Mouse (Mus musculus) olfactory bulb, adult 2 months (tissue): Measurements from ENCODE around the gene Ubr4. TPM values are rescaled to one million over a fixed set of nuclear protein-coding genes. Genes with fewer than 3 reads are reported as not detected.

Source experiments
- H3K27ac ChIP-seq: fragments of 200-500 bp; 2 replicates; pipeline ENCODE4 v1.5.1; 2012; ENCODE audit warnings: low read depth, low read length; ENCODE audit not compliant: insufficient read depth
- H3K4me1 ChIP-seq: fragments of 200-500 bp; 2 replicates; pipeline ENCODE4 v1.6.1; 2012; ENCODE audit warnings: low read length; ENCODE audit not compliant: control insufficient read depth, insufficient read depth
- H3K4me3 ChIP-seq: fragments of 200-500 bp; 2 replicates; pipeline ENCODE4 v1.5.1; 2012; ENCODE audit warnings: mild to moderate bottlenecking, low read depth, low read length, moderate library complexity; ENCODE audit not compliant: insufficient read depth
- CTCF ChIP-seq: fragments of 200-500 bp; IDR thresholded peaks from 2 replicates; pipeline ENCODE4 v1.5.1; 2012; ENCODE audit warnings: low read depth, mild to moderate bottlenecking, low read length, moderate library complexity; ENCODE audit not compliant: insufficient read depth
- POLR2A ChIP-seq: fragments of 200-500 bp; IDR thresholded peaks from 2 replicates; pipeline ENCODE4 v1.6.1; 2012; ENCODE audit warnings: mild to moderate bottlenecking, low read depth, low read length, moderate library complexity; ENCODE audit not compliant: insufficient read depth
- WGBS: fragments of 180-500 bp; shearing (Covaris S2); methylation state at CpG from one replicate; pipeline ENCODE4 v1.1.7; 2018; 5-methylcytosine and 5-hydroxymethylcytosine counted together
- polyA plus RNA-seq: library from polyadenylated mRNA; stranded (reverse); fragments of >200 nt; gene quantifications from 2 replicates; pipeline ENCODE4 v1.2.4, GENCODE M21; 2012; ENCODE audit warnings: low replicate concordance; ENCODE audit not compliant: missing spikeins, insufficient read depth, insufficient read length

The Ubr4 gene
- polyA plus RNA-seq, 1 experiment, result 57.4 TPM

GRCm38 (mm10) chr4:139532081-139532480, 179.7 kb downstream of the Ubr4 start:
- Histone ChIP-seq H3K4me1 (peaks cover 5% of the 10 kb centered on the region), H3K27ac (no peak overlapping the region), H3K4me3 (no peak overlapping the region)
- TF ChIP-seq POLR2A, result no peak
- TF ChIP-seq CTCF, result no peak
- WGBS, result 94% methylated on average over 10 of the region's 10 CpGs

- 52% methylated on average over 12 of the region's 12 CpGs for WGBS
- Histone ChIP-seq H3K27ac (no peak overlapping the region), H3K4me3 (no peak overlapping the region), H3K4me1 (peaks cover 5% of the 10 kb centered on the region)
- TF ChIP-seq CTCF, result no peak
- no peak for TF ChIP-seq POLR2A
Observed at GRCm38 (mm10) chr4:139535127-139535695, 182.8 kb downstream of the Ubr4 start.

- TF ChIP-seq POLR2A, result no peak
- TF ChIP-seq CTCF, result no peak
- Histone ChIP-seq H3K27ac (no peak overlapping the region), H3K4me1 (peaks cover 5% of the 10 kb centered on the region), H3K4me3 (no peak overlapping the region)
- WGBS, result 77% methylated on average over 7 of the region's 7 CpGs
Observed at GRCm38 (mm10) chr4:139535719-139536118, 183.3 kb downstream of the Ubr4 start.

GRCm38 (mm10) chr4:139536706-139537105, 184.3 kb downstream of the Ubr4 start:
- peaks cover 5% of the 10 kb centered on the region for H3K4me1 ChIP-seq

More at GRCm38 (mm10) chr4:139536706-139537105, 184.3 kb downstream of the Ubr4 start:
- Histone ChIP-seq H3K27ac (no peak overlapping the region), H3K4me3 (no peak overlapping the region)
- 85% methylated on average over 9 of the region's 9 CpGs for WGBS
- TF ChIP-seq CTCF (no peak), POLR2A (no peak)

Other genes with a start within 250 kb of the Ubr4 start
- gene Minos1, start 221.5 kb upstream of the Ubr4 start, polyA plus RNA-seq, result not detected in 2 replicates
- gene Capzb, start 159.7 kb upstream of the Ubr4 start, polyA plus RNA-seq, result 218 and 336 TPM in 2 replicates
- gene Pqlc2, start 41.9 kb upstream of the Ubr4 start, polyA plus RNA-seq, result not detected in 2 replicates
- not detected in 2 replicates for gene Akr7a5, start 41.9 kb upstream of the Ubr4 start, polyA plus RNA-seq
- gene Mrto4, start within 50 bp of the Ubr4 start, polyA plus RNA-seq, result not detected in 2 replicates
- gene Emc1, start within 50 bp of the Ubr4 start, polyA plus RNA-seq, result not detected in 2 replicates
- gene Iffo2, start 177.9 kb downstream of the Ubr4 start, polyA plus RNA-seq, result not detected in 2 replicates